Mouse (Mus musculus) MEL (cell line): ENCODE data around the gene Ehf.

Experiments used
- CHD2 ChIP-seq: IDR thresholded peaks from 2 replicates; pipeline ENCODE4 v1.6.1; 2011; ENCODE audit warnings: low read length, improper control_type of control experiment
- E2F4 ChIP-seq: IDR thresholded peaks from 2 replicates; pipeline ENCODE4 v1.6.1; 2011; ENCODE audit warnings: low read depth, low read length, improper control_type of control experiment, borderline replicate concordance
- EP300 ChIP-seq, 2 experiments: IDR thresholded peaks; 2 replicates each; pipeline ENCODE4 v1.6.1; 2011; ENCODE audit warnings: improper control_type of control experiment in 2 of 2, low read length in 2 of 2, low read depth in 1 of 2, mild to moderate bottlenecking in 1 of 2
- MAFK ChIP-seq: IDR thresholded peaks from 2 replicates; pipeline ENCODE4 v1.6.1; 2011; ENCODE audit warnings: low read depth, mild to moderate bottlenecking, low read length, improper control_type of control experiment, borderline replicate concordance
- ZMIZ1 ChIP-seq: IDR thresholded peaks from 2 replicates; pipeline ENCODE4 v1.6.1; 2012; ENCODE audit warnings: low read depth, mild to moderate bottlenecking, inconsistent platforms, low read length, improper control_type of control experiment, moderate library complexity

DNA sequence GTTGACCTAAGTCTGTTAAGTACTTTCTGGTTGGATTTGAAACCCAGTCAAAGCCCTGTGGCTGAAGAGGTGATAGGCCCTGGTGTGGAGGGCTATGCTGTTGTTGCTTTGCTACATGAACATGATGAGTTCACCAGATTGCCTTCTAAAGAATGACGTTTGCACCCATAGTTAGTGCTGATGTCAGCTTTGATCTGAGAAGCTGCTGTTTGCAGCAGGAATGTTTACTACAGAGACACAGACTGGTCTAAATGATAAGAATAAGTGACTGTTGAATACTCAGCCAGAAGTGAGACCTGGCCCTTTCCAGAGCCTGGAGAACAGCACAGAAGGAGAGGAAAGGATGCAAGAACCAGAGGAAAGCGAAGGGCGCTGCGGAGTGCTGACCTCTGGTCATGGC lies 25.7 kb upstream of the Ehf start:
- TF ChIP-seq EP300 (IDR thresholded peaks at IDR 0.05; ENCODE audit: low read depth in 1 of 2, low read length in 2 of 2) (no peak), ZMIZ1 (no peak), E2F4 (no peak), MAFK (no peak), CHD2 (no peak)
